Mouse (Mus musculus): ENCODE measurements around the gene Gstp3. TPM values are rescaled to one million over a fixed set of nuclear protein-coding genes. Genes with fewer than 3 reads are reported as not detected.
A peak's percentile ranks its signal among the peaks of the same experiment; 100 is the strongest.
"Not testable (repeated sequence)": the region's sequence is repeated elsewhere in the genome, so short reads cannot be mapped to it uniquely, and the experiment has no call there.

Gstp3 gene
- polyA plus RNA-seq, 1 experiment: 2.3 TPM

DNA sequence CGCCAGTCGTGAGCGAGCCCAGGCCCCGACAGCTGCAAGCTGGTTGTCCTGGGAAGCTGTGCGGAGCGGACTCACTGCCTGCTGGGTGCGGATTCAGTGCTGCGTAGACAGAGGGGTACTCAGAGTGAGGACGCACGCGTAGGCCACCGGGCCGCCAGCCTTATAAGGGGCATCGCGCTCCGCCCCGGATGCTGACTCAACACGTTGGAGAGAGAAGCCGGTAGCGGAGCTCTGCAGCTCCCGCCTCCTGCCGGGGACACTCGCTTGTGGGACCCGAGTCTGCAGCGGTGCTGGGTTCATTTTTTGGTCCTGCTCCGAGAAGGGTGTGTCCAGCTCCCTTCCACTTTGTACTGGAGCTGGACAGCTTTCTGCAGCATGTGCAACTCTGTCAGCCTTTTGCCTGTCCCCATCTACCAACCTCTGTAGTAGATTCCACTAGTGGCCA lies 21.6 kb downstream of the Gstp3 start, which contains the start of gene Gstp1:
TSS of gene Gstp1 (minus strand) at position 198 of the 445 bp plus-strand sequence.
- Histone ChIP-seq H3K27ac (ENCODE audit: insufficient read depth, low read depth, low read length) (peak within 1 kb of the TSS; percentile 84), H3K4me3 (ENCODE audit: insufficient read depth, low read depth, low read length) (peak within 1 kb of the TSS; percentile 91), H3K27me3 (replicated peaks; ENCODE audit: control insufficient read depth, insufficient read depth, low read length) (no peaks in the 10 kb centered on the region), H3K36me3 (ENCODE audit: control insufficient read depth, insufficient read depth, low read length) (no peaks in the 10 kb centered on the region), H3K4me1 (ENCODE audit: control insufficient read depth, insufficient read depth, low read length) (peaks cover 10% of the 10 kb centered on the region; the same call in 1 of the 2 replicates)
- under 1% methylated on average over 26 of the region's 26 CpGs for WGBS
- DNase-seq: peak; percentile 93
- TF ChIP-seq POLR2A (IDR thresholded peaks at IDR 0.05; ENCODE audit: low read depth, low read length) (peak; percentile 74), CTCF (conservative IDR thresholded peaks at IDR 0.05; ENCODE audit: insufficient read depth, insufficient read length, low read depth, low read length) (0 out of 2 replicates have a peak, but pooled peaks have one; percentile 16)

DNA sequence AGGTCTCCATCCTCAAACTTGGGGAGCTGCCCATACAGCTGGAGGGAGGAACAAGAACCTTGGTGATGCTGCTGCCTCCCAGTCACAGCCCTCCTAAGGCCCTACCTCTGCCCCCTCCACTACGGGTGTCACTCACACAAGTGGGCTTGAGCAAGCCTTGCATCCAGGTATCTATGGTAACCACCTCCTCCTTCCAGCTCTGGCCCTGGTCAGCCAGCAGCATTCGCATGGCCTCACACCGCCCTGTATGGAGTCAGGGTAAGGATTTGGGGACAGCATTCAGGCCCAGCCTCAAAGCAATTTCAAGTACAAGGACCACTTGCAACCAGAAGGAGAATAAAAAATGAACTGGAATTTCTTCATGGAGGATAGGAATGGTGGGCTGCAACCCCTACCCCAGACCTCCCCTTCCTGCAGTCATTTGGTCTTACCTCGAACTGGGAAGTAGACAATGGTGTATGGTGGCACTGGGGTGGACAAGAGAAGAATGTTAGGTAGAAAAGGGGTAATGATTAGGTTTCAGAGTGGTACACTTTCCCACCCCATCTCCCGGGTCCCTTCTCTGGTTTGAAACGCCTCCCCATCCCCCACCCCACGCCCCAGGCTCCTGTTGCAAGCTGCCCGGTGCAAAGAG lies 22.1 kb downstream of the Gstp3 start:
- 41% methylated on average over 7 of the region's 8 CpGs for WGBS
- H3K4me3 ChIP-seq (ENCODE audit: insufficient read depth, low read depth, low read length): peak overlapping the region; percentile 91
- peak overlapping the region; percentile 40 for H3K27ac ChIP-seq (ENCODE audit: insufficient read depth, low read depth, low read length)
- H3K36me3 ChIP-seq (ENCODE audit: control insufficient read depth, insufficient read depth, low read length); H3K4me1 ChIP-seq (ENCODE audit: control insufficient read depth, insufficient read depth, low read length); DNase-seq; H3K27me3 ChIP-seq (replicated peaks; ENCODE audit: control insufficient read depth, insufficient read depth, low read length): not testable (repeated sequence)

DNA sequence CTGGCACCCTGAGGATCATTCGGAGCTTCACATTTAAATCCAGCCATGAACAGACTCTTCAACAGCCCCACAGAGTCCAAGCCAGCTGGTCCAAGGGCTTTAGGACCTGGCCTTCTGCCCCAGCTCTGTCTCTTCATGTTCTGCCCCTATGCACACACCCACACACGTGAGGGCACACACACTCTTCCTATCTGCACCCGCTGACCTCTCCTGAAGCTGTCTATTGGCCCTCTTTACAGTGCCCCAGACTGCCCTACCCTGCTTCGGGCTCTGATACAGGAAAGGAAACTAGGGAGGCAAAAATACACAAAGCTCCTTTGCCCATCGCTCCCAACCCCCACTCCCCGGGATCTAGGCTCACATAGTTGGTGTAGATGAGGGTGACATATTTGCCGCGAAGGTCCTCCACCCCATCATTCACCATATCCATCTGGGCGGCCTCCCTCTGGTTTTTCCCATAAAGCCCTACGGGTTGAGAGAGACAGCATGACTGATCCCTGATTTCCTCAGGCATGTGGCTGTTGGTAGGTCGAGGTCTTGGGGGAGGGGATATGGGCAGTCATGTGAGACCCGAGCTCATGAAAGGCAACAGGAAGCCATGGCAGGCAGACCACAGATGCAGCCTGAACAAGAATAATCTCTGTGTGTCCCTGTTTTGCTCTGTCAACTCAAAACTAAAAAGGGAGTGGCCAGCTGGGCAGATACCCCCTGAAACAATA lies 22.9 kb downstream of the Gstp3 start:
- no peak for TF ChIP-seq CTCF (conservative IDR thresholded peaks at IDR 0.05; ENCODE audit: insufficient read depth, insufficient read length, low read depth, low read length)
- no peak for TF ChIP-seq POLR2A (IDR thresholded peaks at IDR 0.05; ENCODE audit: low read depth, low read length)
- 63% methylated on average over 12 of the region's 12 CpGs for WGBS
- Histone ChIP-seq H3K36me3 (ENCODE audit: control insufficient read depth, insufficient read depth, low read length) (no peaks in the 10 kb centered on the region), H3K4me3 (ENCODE audit: insufficient read depth, low read depth, low read length) (no peak overlapping the region), H3K27me3 (replicated peaks; ENCODE audit: control insufficient read depth, insufficient read depth, low read length) (no peaks in the 10 kb centered on the region), H3K27ac (ENCODE audit: insufficient read depth, low read depth, low read length) (no peak overlapping the region), H3K4me1 (ENCODE audit: control insufficient read depth, insufficient read depth, low read length) (peaks cover 10% of the 10 kb centered on the region; the same call in 1 of the 2 replicates)
- DNase-seq: no peak

DNA sequence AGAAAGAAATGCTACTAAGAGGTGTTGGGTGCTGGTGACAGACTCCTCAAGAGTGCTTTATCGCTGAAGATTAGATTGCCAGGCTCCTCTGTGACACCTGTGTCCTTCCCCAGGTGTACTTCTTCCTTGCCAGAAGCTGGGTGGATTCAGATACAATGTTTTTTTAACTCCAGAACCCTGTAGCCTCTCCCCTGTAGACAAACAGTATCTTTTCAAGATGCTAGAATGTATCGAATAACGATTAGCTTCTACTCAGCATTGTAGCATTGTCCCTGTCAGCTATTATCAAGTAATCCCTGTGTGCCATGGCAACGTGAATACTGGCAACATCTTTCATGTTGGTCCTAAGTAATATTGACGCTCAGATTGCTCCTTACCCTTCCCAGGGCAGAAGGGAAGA lies 25.6 kb downstream of the Gstp3 start:
- H3K4me3 ChIP-seq (ENCODE audit: insufficient read depth, low read depth, low read length): no peak overlapping the region
- DNase-seq: no peak
- H3K4me1 ChIP-seq (ENCODE audit: control insufficient read depth, insufficient read depth, low read length): peaks cover 10% of the 10 kb centered on the region; the same call in 1 of the 2 replicates
- H3K36me3 ChIP-seq (ENCODE audit: control insufficient read depth, insufficient read depth, low read length): no peaks in the 10 kb centered on the region
- TF ChIP-seq CTCF (conservative IDR thresholded peaks at IDR 0.05; ENCODE audit: insufficient read depth, insufficient read length, low read depth, low read length) (no peak), POLR2A (IDR thresholded peaks at IDR 0.05; ENCODE audit: low read depth, low read length) (no peak)
- peak overlapping the region; percentile 43 for H3K27ac ChIP-seq (ENCODE audit: insufficient read depth, low read depth, low read length)
- WGBS: 66% methylated on average over 5 of the region's 5 CpGs
- H3K27me3 ChIP-seq (replicated peaks; ENCODE audit: control insufficient read depth, insufficient read depth, low read length): no peaks in the 10 kb centered on the region

DNA sequence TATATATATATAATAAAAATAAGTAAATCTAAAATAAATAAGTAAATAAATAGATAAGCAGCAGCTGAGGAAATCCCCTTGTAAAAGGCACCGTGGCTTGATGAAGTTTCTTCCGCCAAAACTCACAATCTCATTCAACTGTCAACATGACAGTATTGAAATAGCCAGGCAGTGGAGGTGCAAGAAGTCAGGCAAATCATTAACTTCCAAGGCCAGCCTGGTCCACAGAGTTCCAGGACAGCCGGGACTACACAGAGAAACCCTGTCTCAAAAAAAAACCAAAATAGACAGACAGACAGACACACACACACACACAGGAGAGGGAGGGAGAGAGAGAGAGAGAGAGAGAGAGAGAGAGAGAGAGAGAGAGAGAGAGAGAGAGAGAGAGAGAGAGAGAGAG lies 26.1 kb downstream of the Gstp3 start:
- no peak for TF ChIP-seq POLR2A (IDR thresholded peaks at IDR 0.05; ENCODE audit: low read depth, low read length)
- TF ChIP-seq CTCF (conservative IDR thresholded peaks at IDR 0.05; ENCODE audit: insufficient read depth, insufficient read length, low read depth, low read length): no peak
- no peaks in the 10 kb centered on the region for H3K27me3 ChIP-seq (replicated peaks; ENCODE audit: control insufficient read depth, insufficient read depth, low read length)
- no peaks in the 10 kb centered on the region for H3K36me3 ChIP-seq (ENCODE audit: control insufficient read depth, insufficient read depth, low read length)
- peaks cover 8% of the 10 kb centered on the region; the same call in 1 of the 2 replicates for H3K4me1 ChIP-seq (ENCODE audit: control insufficient read depth, insufficient read depth, low read length)
- H3K4me3 ChIP-seq (ENCODE audit: insufficient read depth, low read depth, low read length): no peak overlapping the region
- peak; percentile 82 for DNase-seq
- H3K27ac ChIP-seq (ENCODE audit: insufficient read depth, low read depth, low read length): peak overlapping the region; percentile 43
- 30% methylated on average over 3 of the region's 3 CpGs for WGBS

DNA sequence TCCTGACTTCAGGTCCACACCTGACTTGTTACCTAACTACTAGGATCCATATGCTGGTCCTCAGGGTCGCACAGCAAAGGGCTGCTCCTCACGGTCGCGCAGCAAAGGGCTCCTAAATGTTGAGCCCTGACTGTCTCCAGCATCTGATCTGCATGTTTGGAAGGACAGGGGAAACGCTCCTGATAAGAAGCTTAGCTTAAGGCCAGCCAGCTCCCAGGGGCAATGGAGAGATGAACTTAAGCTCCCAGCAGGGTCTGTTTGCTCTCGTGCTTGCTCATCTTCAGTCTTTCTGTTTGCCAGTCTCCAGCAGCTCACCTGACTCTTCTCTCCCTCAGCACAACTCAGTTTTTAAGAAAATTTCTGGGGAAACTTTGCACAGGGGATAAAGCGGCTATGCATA lies 26.7 kb downstream of the Gstp3 start:
- Histone ChIP-seq H3K27me3 (replicated peaks; ENCODE audit: control insufficient read depth, insufficient read depth, low read length) (no peaks in the 10 kb centered on the region), H3K36me3 (ENCODE audit: control insufficient read depth, insufficient read depth, low read length) (no peaks in the 10 kb centered on the region), H3K4me3 (ENCODE audit: insufficient read depth, low read depth, low read length) (no peak overlapping the region), H3K27ac (ENCODE audit: insufficient read depth, low read depth, low read length) (no peak overlapping the region), H3K4me1 (ENCODE audit: control insufficient read depth, insufficient read depth, low read length) (peaks cover 5% of the 10 kb centered on the region; the same call in 1 of the 2 replicates)
- DNase-seq: no peak
- WGBS: 82% methylated on average over 7 of the region's 7 CpGs
- TF ChIP-seq CTCF (conservative IDR thresholded peaks at IDR 0.05; ENCODE audit: insufficient read depth, insufficient read length, low read depth, low read length): no peak
- TF ChIP-seq POLR2A (IDR thresholded peaks at IDR 0.05; ENCODE audit: low read depth, low read length): no peak

DNA sequence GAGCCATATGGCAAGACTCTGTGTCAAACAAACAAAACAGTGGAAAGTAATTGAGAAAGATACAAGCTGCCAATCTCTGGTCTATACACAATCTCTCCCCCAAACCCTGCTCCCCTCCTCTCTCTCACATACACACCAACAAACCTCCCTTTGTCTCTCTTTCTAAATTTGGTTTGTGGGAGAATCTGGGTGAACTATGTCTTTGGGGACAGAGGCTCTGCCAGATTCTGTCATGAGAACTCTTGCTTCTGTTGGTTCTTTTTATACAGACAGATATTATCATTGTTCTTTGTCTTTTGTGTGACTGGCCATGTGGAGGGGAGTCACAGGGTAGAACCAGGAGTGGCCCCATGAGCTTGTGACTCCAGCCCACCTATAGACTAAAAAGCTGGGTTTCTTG lies 31.8 kb downstream of the Gstp3 start:
- no peak overlapping the region for H3K27ac ChIP-seq (ENCODE audit: insufficient read depth, low read depth, low read length)
- no peak overlapping the region for H3K4me3 ChIP-seq (ENCODE audit: insufficient read depth, low read depth, low read length)
- no peak for DNase-seq
- no peak for TF ChIP-seq POLR2A (IDR thresholded peaks at IDR 0.05; ENCODE audit: low read depth, low read length)
- TF ChIP-seq CTCF (conservative IDR thresholded peaks at IDR 0.05; ENCODE audit: insufficient read depth, insufficient read length, low read depth, low read length): no peak
- no peaks in the 10 kb centered on the region for H3K4me1 ChIP-seq (ENCODE audit: control insufficient read depth, insufficient read depth, low read length)
- no peaks in the 10 kb centered on the region for H3K36me3 ChIP-seq (ENCODE audit: control insufficient read depth, insufficient read depth, low read length)
- H3K27me3 ChIP-seq (replicated peaks; ENCODE audit: control insufficient read depth, insufficient read depth, low read length): no peaks in the 10 kb centered on the region

Measured in kidney, adult 2 months (tissue).